Mouse (Mus musculus) layer of hippocampus, adult 9-10 months (tissue): ENCODE measurements at regions not wholly inside any gene's neighbourhood (a gene's known extent, or its start where the extent isn't known, plus 50 kb on each side); places are given as distances from the start of the nearest gene placed in this dataset.

Experiments
- DNase-seq: peaks from one replicate; pipeline ENCODE4 v3.0.0; 2022; ENCODE audit warnings: low spot score

GRCm38 (mm10) chr14:24955891-24956410, 469.0 kb downstream of the Rps24 start:
- no peak for DNase-seq

GRCm38 (mm10) chr14:24956528-24957210, 469.7 kb downstream of the Rps24 start:
- no peak for DNase-seq

- no peak for DNase-seq
These were observed 470.5 kb downstream of the Rps24 start for GRCm38 (mm10) chr14:24957392-24957791.

- DNase-seq: no peak
These were observed 471.9 kb downstream of the Rps24 start for GRCm38 (mm10) chr14:24958821-24959220.

- no peak for DNase-seq
These were observed 472.5 kb downstream of the Rps24 start for GRCm38 (mm10) chr14:24959401-24959800.

GRCm38 (mm10) chr14:24960082-24960482, 473.2 kb downstream of the Rps24 start:
- no peak for DNase-seq

- no peak for DNase-seq
These were observed 473.9 kb downstream of the Rps24 start for GRCm38 (mm10) chr14:24960875-24961274.

GRCm38 (mm10) chr14:24961721-24962120, 474.8 kb downstream of the Rps24 start:
- no peak for DNase-seq

GRCm38 (mm10) chr14:24969584-24969983, 482.7 kb downstream of the Rps24 start:
- no peak for DNase-seq

GRCm38 (mm10) chr14:24972357-24972756, 485.4 kb downstream of the Rps24 start:
- DNase-seq: no peak

- no peak for DNase-seq
These were observed 485.9 kb upstream of the Zmiz1 start for GRCm38 (mm10) chr14:24973039-24973438.

- no peak for DNase-seq
These were observed 485.4 kb upstream of the Zmiz1 start for GRCm38 (mm10) chr14:24973591-24973990.

- DNase-seq: no peak
These were observed 476.5 kb upstream of the Zmiz1 start for GRCm38 (mm10) chr14:24982489-24982888.

- DNase-seq: no peak
These were observed 475.7 kb upstream of the Zmiz1 start for GRCm38 (mm10) chr14:24983279-24983678.

- DNase-seq: no peak
These were observed 473.1 kb upstream of the Zmiz1 start for GRCm38 (mm10) chr14:24985806-24986359.

- no peak for DNase-seq
These were observed 472.6 kb upstream of the Zmiz1 start for GRCm38 (mm10) chr14:24986404-24986803.

- no peak for DNase-seq
These were observed 465.0 kb upstream of the Zmiz1 start for GRCm38 (mm10) chr14:24993751-24994658.

GRCm38 (mm10) chr14:24995226-24995625, 463.8 kb upstream of the Zmiz1 start:
- DNase-seq: no peak

GRCm38 (mm10) chr14:24997786-24998509, 461.0 kb upstream of the Zmiz1 start:
- DNase-seq: no peak

- DNase-seq: no peak
These were observed 459.9 kb upstream of the Zmiz1 start for GRCm38 (mm10) chr14:24999008-24999572.

- no peak for DNase-seq
These were observed 453.6 kb upstream of the Zmiz1 start for GRCm38 (mm10) chr14:25005241-25005946.
